Mouse (Mus musculus): ENCODE data around the gene Prkag2.

- TF ChIP-seq CTCF (IDR thresholded peaks at IDR 0.05; ENCODE audit: low read depth, low read length), result no peak
- TF ChIP-seq POLR2A (IDR thresholded peaks at IDR 0.05; ENCODE audit: borderline replicate concordance, low read depth, low read length), result no peak
These were observed 101.1 kb downstream of the Prkag2 start for GRCm38 (mm10) chr5:24999351-24999750.
